Mouse (Mus musculus): ENCODE measurements around the gene Tomm34. TPM values are rescaled to one million over a fixed set of nuclear protein-coding genes. Genes with fewer than 3 reads are reported as not detected.

The Tomm34 gene
- polyA plus RNA-seq, 1 experiment from 2014 or later: 58.3 TPM

GRCm38 (mm10) chr2:164025150-164025549 lies 45.8 kb downstream of the Tomm34 start, which contains the start of gene Pabpc1l:
Gene Pabpc1l (plus strand): TSS chr2:164025450.
- DNase-seq (ENCODE audit: low spot score): no peak
- Histone ChIP-seq H3K4me1 (replicated peaks) (peaks cover 9% of the 10 kb centered on the region; the same call in 1 of the 2 replicates), H3K4me3 (no peak within 1 kb of the TSS), H3K27ac (no peak within 1 kb of the TSS), H3K9me3 (no peaks in the 10 kb centered on the region), H3K27me3 (ENCODE audit: insufficient read depth, poor library complexity, severe bottlenecking) (no peaks in the 10 kb centered on the region), H3K36me3 (peaks cover 2% of the 10 kb centered on the region; the same call in 1 of the 2 replicates)
- WGBS: 85% methylated on average over 16 of the region's 16 CpGs

GRCm38 (mm10) chr2:164022104-164022503 lies 48.9 kb downstream of the Tomm34 start:
- Histone ChIP-seq H3K9me3 (no peaks in the 10 kb centered on the region), H3K36me3 (peaks cover 32% of the 10 kb centered on the region), H3K27ac (no peak overlapping the region), H3K4me1 (replicated peaks) (peaks cover 9% of the 10 kb centered on the region; the same call in 1 of the 2 replicates), H3K4me3 (no peak overlapping the region), H3K27me3 (ENCODE audit: insufficient read depth, poor library complexity, severe bottlenecking) (no peaks in the 10 kb centered on the region)
- WGBS: 56% methylated on average over 2 of the region's 2 CpGs
- no peak for DNase-seq (ENCODE audit: low spot score)

DNA sequence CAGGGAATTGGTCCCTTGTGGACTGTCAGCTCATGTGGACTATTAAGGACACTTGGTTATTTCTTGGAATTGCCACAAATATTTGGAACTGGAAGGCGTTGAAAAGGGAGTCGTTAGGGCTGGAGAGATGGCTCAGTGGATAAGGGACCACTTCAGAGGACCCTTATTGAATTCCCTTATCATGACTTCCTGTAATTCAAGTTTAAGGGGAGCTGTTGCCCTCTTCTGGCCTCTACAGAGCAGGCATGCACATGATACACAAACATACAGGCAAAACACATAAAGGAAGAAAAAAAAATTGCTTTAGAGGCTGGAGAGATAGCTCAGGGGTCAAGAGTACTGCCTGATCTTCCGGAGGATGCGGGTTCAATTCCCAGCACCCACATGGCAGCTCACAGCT lies 51.0 kb downstream of the Tomm34 start:
- Histone ChIP-seq H3K27me3 (ENCODE audit: insufficient read depth, poor library complexity, severe bottlenecking) (no peaks in the 10 kb centered on the region), H3K4me1 (replicated peaks) (peaks cover 9% of the 10 kb centered on the region; the same call in 1 of the 2 replicates), H3K9me3 (no peaks in the 10 kb centered on the region), H3K36me3 (peaks cover 54% of the 10 kb centered on the region), H3K4me3 (no peak overlapping the region), H3K27ac (no peak overlapping the region)
- no peak for DNase-seq (ENCODE audit: low spot score)
- 96% methylated on average over 4 of the region's 4 CpGs for WGBS

DNA sequence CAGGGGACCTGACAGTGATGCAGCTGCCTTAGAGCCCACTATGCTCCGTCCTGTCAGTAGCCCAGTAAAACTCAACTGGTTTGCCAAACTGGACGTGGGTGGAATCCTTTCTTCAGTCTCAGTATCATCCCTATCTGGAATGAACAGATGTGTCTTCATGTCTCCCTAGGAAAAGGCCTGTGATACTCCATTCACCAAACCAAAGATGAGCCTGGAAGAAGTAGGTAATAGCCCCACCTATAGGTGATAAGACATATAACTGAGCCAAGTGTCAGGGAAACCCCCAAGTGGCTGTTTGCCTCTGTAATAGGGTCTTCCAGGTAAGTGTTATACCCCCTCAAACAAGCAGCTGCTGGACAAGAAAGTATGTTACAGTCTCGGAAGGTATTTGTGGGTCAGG lies 52.1 kb downstream of the Tomm34 start:
- H3K36me3 ChIP-seq: peaks cover 64% of the 10 kb centered on the region
- H3K4me1 ChIP-seq (replicated peaks): peaks cover 9% of the 10 kb centered on the region; the same call in 1 of the 2 replicates
- no peaks in the 10 kb centered on the region for H3K9me3 ChIP-seq
- no peak for DNase-seq (ENCODE audit: low spot score)
- WGBS: 92% methylated on average over 3 of the region's 3 CpGs
- no peak overlapping the region for H3K27ac ChIP-seq
- H3K4me3 ChIP-seq: no peak overlapping the region
- no peaks in the 10 kb centered on the region for H3K27me3 ChIP-seq (ENCODE audit: insufficient read depth, poor library complexity, severe bottlenecking)

GRCm38 (mm10) chr2:164015304-164015703 lies 55.7 kb downstream of the Tomm34 start:
- no peaks in the 10 kb centered on the region for H3K4me1 ChIP-seq (replicated peaks)
- H3K36me3 ChIP-seq: peaks cover 95% of the 10 kb centered on the region
- no peak overlapping the region for H3K4me3 ChIP-seq
- H3K9me3 ChIP-seq: no peaks in the 10 kb centered on the region
- WGBS: 94% methylated on average over 16 of the region's 16 CpGs
- no peaks in the 10 kb centered on the region for H3K27me3 ChIP-seq (ENCODE audit: insufficient read depth, poor library complexity, severe bottlenecking)
- no peak overlapping the region for H3K27ac ChIP-seq
- DNase-seq (ENCODE audit: low spot score): no peak

DNA sequence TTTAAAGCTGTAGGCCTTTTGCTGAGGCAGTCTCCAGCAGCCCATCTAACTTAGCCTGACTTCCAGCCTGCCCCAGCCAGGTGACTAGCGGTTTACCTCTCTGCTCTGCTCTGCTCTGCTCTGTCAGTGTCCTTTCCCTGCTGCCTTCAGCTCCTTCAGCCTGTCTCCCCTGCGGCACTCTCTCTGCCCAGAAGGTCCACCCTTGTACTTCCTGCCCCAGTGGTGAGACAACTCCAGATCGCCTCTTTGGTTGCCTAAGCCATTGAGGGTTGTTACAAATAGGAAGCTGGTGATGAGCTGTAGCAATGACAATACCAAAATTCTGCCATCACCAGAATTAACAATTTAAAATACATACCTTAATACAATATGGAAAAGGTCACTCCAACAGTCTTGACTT lies 60.0 kb downstream of the Tomm34 start:
- DNase-seq (ENCODE audit: low spot score): no peak
- H3K27me3 ChIP-seq (ENCODE audit: insufficient read depth, poor library complexity, severe bottlenecking): no peaks in the 10 kb centered on the region
- H3K27ac ChIP-seq: no peak overlapping the region
- no peak overlapping the region for H3K4me3 ChIP-seq
- WGBS: 95% methylated on average over 3 of the region's 3 CpGs
- peaks cover 13% of the 10 kb centered on the region for H3K4me1 ChIP-seq (replicated peaks)
- peaks cover 56% of the 10 kb centered on the region for H3K36me3 ChIP-seq
- no peaks in the 10 kb centered on the region for H3K9me3 ChIP-seq

DNA sequence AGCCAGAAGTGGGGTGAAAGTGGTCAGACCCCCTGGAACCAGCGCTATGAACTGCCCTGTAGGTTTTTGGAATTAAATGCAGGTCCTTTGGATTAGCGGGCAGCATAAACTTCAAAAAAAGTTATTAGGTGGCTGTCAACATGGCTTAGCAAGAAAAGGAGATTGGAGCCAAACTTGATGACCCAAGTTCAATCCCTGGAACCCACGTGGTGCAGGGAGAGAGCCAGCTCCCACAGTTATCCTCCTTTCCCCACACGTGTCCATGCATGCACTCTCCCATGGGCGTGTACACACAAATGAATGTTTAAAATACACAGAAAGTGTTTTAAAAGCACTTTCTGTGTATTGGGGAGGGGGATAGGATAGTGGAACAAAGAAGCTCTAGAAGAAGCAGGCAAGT lies 60.5 kb downstream of the Tomm34 start:
- H3K36me3 ChIP-seq: peaks cover 52% of the 10 kb centered on the region
- peaks cover 16% of the 10 kb centered on the region for H3K4me1 ChIP-seq (replicated peaks)
- no peak overlapping the region for H3K27ac ChIP-seq
- DNase-seq (ENCODE audit: low spot score): no peak
- no peaks in the 10 kb centered on the region for H3K27me3 ChIP-seq (ENCODE audit: insufficient read depth, poor library complexity, severe bottlenecking)
- no peaks in the 10 kb centered on the region for H3K9me3 ChIP-seq
- no peak overlapping the region for H3K4me3 ChIP-seq
- 90% methylated on average over 5 of the region's 5 CpGs for WGBS

DNA sequence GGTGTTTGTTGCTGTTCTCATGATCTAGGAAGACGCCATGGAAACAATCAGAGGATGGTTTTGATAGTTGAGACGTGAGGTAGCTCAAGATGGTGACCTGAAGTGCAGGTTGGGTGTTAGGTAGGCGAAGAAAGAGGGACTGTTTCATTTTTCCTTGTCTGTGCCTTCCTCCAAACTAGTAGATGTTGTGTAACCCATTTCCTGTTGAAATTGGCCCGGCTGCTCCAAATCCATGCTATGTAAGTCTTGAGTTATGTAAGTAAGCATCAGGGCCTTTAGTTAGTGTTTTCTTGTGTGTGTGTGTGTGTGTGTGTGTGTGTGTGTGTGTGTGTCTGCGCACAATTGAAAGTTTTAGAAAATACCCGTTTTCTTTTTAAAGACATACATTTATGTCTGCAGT lies 61.7 kb downstream of the Tomm34 start:
- peaks cover 39% of the 10 kb centered on the region for H3K36me3 ChIP-seq
- WGBS: 90% methylated on average over 6 of the region's 6 CpGs
- H3K9me3 ChIP-seq: no peaks in the 10 kb centered on the region
- no peak overlapping the region for H3K27ac ChIP-seq
- H3K27me3 ChIP-seq (ENCODE audit: insufficient read depth, poor library complexity, severe bottlenecking): no peaks in the 10 kb centered on the region
- DNase-seq (ENCODE audit: low spot score): no peak
- peaks cover 21% of the 10 kb centered on the region for H3K4me1 ChIP-seq (replicated peaks)
- no peak overlapping the region for H3K4me3 ChIP-seq

- Histone ChIP-seq H3K27ac (no peak overlapping the region), H3K27me3 (ENCODE audit: insufficient read depth, poor library complexity, severe bottlenecking) (no peaks in the 10 kb centered on the region), H3K9me3 (no peaks in the 10 kb centered on the region), H3K4me3 (no peak overlapping the region), H3K36me3 (peaks cover 27% of the 10 kb centered on the region), H3K4me1 (replicated peaks) (peaks cover 21% of the 10 kb centered on the region)
- 82% methylated on average over 2 of the region's 2 CpGs for WGBS
- DNase-seq (ENCODE audit: low spot score): no peak
These were observed 62.9 kb downstream of the Tomm34 start for GRCm38 (mm10) chr2:164007987-164008545.

DNA sequence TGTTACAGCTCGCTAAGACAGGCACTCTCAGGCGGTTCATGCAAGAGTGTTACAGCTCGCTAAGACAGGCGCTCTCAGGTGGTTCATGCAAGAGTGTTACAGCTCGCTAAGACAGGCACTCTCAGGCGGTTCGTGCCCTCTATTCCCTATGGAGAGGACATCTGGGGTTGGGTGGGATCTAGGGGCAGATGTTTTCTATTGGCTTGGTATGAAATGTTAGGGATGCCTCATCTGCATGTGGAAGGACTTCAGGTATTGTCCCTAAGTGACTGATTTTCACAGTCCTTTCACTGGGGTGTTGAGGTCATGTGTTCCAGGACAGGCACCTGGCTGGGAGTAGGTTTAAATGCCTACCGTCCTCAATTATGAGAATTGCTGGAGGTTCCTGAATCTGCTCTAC lies 63.4 kb downstream of the Tomm34 start:
- Histone ChIP-seq H3K27me3 (ENCODE audit: insufficient read depth, poor library complexity, severe bottlenecking) (no peaks in the 10 kb centered on the region), H3K36me3 (peaks cover 22% of the 10 kb centered on the region), H3K4me3 (no peak overlapping the region), H3K9me3 (no peaks in the 10 kb centered on the region), H3K4me1 (replicated peaks) (peaks cover 21% of the 10 kb centered on the region), H3K27ac (no peak overlapping the region)
- no peak for DNase-seq (ENCODE audit: low spot score)
- WGBS: 92% methylated on average over 8 of the region's 8 CpGs

DNA sequence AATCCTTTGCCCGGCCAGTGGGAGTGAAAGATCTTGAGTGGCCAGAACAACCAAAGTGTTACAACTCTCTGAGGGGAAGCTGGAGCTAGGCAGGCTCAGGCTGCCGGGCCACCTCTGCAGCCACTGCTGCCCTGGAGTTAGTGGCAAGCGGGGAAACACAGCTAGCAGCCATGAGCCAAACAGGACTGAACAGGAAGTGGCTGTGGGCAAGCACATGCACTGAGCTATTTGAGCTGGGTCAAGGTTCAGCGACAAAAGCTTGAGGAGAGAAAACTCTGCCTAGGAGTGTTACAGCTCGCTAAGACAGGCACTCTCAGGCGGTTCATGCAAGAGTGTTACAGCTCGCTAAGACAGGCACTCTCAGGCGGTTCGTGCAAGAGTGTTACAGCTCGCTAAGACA lies 64.0 kb downstream of the Tomm34 start:
- WGBS: 80% methylated on average over 10 of the region's 10 CpGs
- Histone ChIP-seq H3K36me3 (peaks cover 16% of the 10 kb centered on the region), H3K4me1 (replicated peaks) (peaks cover 21% of the 10 kb centered on the region), H3K27ac (no peak overlapping the region), H3K27me3 (ENCODE audit: insufficient read depth, poor library complexity, severe bottlenecking) (no peaks in the 10 kb centered on the region), H3K9me3 (no peaks in the 10 kb centered on the region), H3K4me3 (no peak overlapping the region)
- no peak for DNase-seq (ENCODE audit: low spot score)

GRCm38 (mm10) chr2:164004503-164004902 lies 66.5 kb downstream of the Tomm34 start:
- H3K4me1 ChIP-seq (replicated peaks): peaks cover 21% of the 10 kb centered on the region
- H3K36me3 ChIP-seq: 0 out of 2 replicates have a peak, but pooled peaks cover 7% of the 10 kb centered on the region
- H3K27me3 ChIP-seq (ENCODE audit: insufficient read depth, poor library complexity, severe bottlenecking): no peaks in the 10 kb centered on the region
- no peak overlapping the region for H3K27ac ChIP-seq
- no peak for DNase-seq (ENCODE audit: low spot score)
- WGBS: 79% methylated on average over 5 of the region's 5 CpGs
- no peaks in the 10 kb centered on the region for H3K9me3 ChIP-seq
- H3K4me3 ChIP-seq: no peak overlapping the region
